Mouse (Mus musculus): ENCODE data around the gene Gm9857. TPM values are rescaled to one million over a fixed set of nuclear protein-coding genes. Genes with fewer than 3 reads are reported as not detected.
A peak's percentile ranks its signal among the peaks of the same experiment; 100 is the strongest.

Gene Gm9857
- polyA plus RNA-seq, 1 experiment from 2014 or later: not detected

- no peak for ATAC-seq (ENCODE audit: low FRiP score, low read depth)
- Histone ChIP-seq H3K9me3 (no peaks in the 10 kb centered on the region), H3K27me3 (no peaks in the 10 kb centered on the region), H3K4me2 (replicated peaks) (no peak overlapping the region), H3K9ac (replicated peaks) (no peak overlapping the region), H3K36me3 (no peaks in the 10 kb centered on the region), H3K27ac (replicated peaks) (no peak overlapping the region), H3K4me1 (peaks cover 21% of the 10 kb centered on the region), H3K4me3 (no peak overlapping the region)
- WGBS: 86% methylated on average over 3 of the region's 3 CpGs
These were observed 23.0 kb upstream of the Gm9857 start for GRCm38 (mm10) chr3:108963278-108963677.

- WGBS: 17% methylated on average over 6 of the region's 6 CpGs
- peak overlapping the region; percentile 47 for H3K4me2 ChIP-seq (replicated peaks)
- H3K27ac ChIP-seq (replicated peaks): peak overlapping the region; percentile 78
- H3K4me1 ChIP-seq: peaks cover 21% of the 10 kb centered on the region
- no peaks in the 10 kb centered on the region for H3K27me3 ChIP-seq
- peak overlapping the region; percentile 12; the same call in 1 of the 2 replicates for H3K9ac ChIP-seq (replicated peaks)
- no peaks in the 10 kb centered on the region for H3K9me3 ChIP-seq
- ATAC-seq (ENCODE audit: low FRiP score, low read depth): peak; percentile 53
- peak overlapping the region; percentile 24 for H3K4me3 ChIP-seq
- no peaks in the 10 kb centered on the region for H3K36me3 ChIP-seq
These were observed 21.4 kb upstream of the Gm9857 start for GRCm38 (mm10) chr3:108961655-108962054.

- H3K9me3 ChIP-seq: no peaks in the 10 kb centered on the region
- H3K4me2 ChIP-seq (replicated peaks): peak overlapping the region; percentile 47
- peak overlapping the region; percentile 78 for H3K27ac ChIP-seq (replicated peaks)
- H3K9ac ChIP-seq (replicated peaks): peak overlapping the region; percentile 12; the same call in 1 of the 2 replicates
- ATAC-seq (ENCODE audit: low FRiP score, low read depth): peak; percentile 90
- 12% methylated on average over 7 of the region's 7 CpGs for WGBS
- no peaks in the 10 kb centered on the region for H3K27me3 ChIP-seq
- peak overlapping the region; percentile 24 for H3K4me3 ChIP-seq
- peaks cover 21% of the 10 kb centered on the region for H3K4me1 ChIP-seq
- no peaks in the 10 kb centered on the region for H3K36me3 ChIP-seq
These were observed 21.0 kb upstream of the Gm9857 start for GRCm38 (mm10) chr3:108961226-108961625.

- no peaks in the 10 kb centered on the region for H3K27me3 ChIP-seq
- WGBS: 78% methylated on average over 13 of the region's 13 CpGs
- no peak overlapping the region for H3K27ac ChIP-seq (replicated peaks)
- no peaks in the 10 kb centered on the region for H3K9me3 ChIP-seq
- H3K4me3 ChIP-seq: no peak overlapping the region
- H3K4me1 ChIP-seq: peaks cover 21% of the 10 kb centered on the region
- ATAC-seq (ENCODE audit: low FRiP score, low read depth): no peak
- H3K36me3 ChIP-seq: no peaks in the 10 kb centered on the region
- no peak overlapping the region for H3K9ac ChIP-seq (replicated peaks)
- no peak overlapping the region for H3K4me2 ChIP-seq (replicated peaks)
These were observed 19.5 kb upstream of the Gm9857 start for GRCm38 (mm10) chr3:108959680-108960295.

GRCm38 (mm10) chr3:108957976-108958375, 17.7 kb upstream of the Gm9857 start:
- Histone ChIP-seq H3K27me3 (no peaks in the 10 kb centered on the region), H3K9me3 (no peaks in the 10 kb centered on the region), H3K4me2 (replicated peaks) (no peak overlapping the region), H3K27ac (replicated peaks) (no peak overlapping the region), H3K36me3 (no peaks in the 10 kb centered on the region), H3K4me1 (peaks cover 21% of the 10 kb centered on the region), H3K4me3 (no peak overlapping the region), H3K9ac (replicated peaks) (no peak overlapping the region)
- no peak for ATAC-seq (ENCODE audit: low FRiP score, low read depth)

- no peak overlapping the region for H3K27ac ChIP-seq (replicated peaks)
- 0 out of 2 replicates have a peak, but pooled peaks cover 3% of the 10 kb centered on the region for H3K27me3 ChIP-seq
- no peaks in the 10 kb centered on the region for H3K9me3 ChIP-seq
- no peaks in the 10 kb centered on the region for H3K4me1 ChIP-seq
- 79% methylated on average over 10 of the region's 10 CpGs for WGBS
- H3K4me3 ChIP-seq: no peak overlapping the region
- no peak for ATAC-seq (ENCODE audit: low FRiP score, low read depth)
- no peak overlapping the region for H3K9ac ChIP-seq (replicated peaks)
- no peak overlapping the region for H3K4me2 ChIP-seq (replicated peaks)
- H3K36me3 ChIP-seq: no peaks in the 10 kb centered on the region
These were observed 751 bp upstream of the Gm9857 start for GRCm38 (mm10) chr3:108940996-108941395.

- no peaks in the 10 kb centered on the region for H3K4me1 ChIP-seq
- H3K9ac ChIP-seq (replicated peaks): no peak within 1 kb of the TSS
- H3K27ac ChIP-seq (replicated peaks): no peak within 1 kb of the TSS
- peak within 1 kb of the TSS; percentile 51 for H3K4me2 ChIP-seq (replicated peaks)
- 0 out of 2 replicates have a peak, but pooled peaks cover 3% of the 10 kb centered on the region for H3K27me3 ChIP-seq
- 93% methylated on average over 5 of the region's 5 CpGs for WGBS
- H3K9me3 ChIP-seq: no peaks in the 10 kb centered on the region
- H3K36me3 ChIP-seq: no peaks in the 10 kb centered on the region
- no peak for ATAC-seq (ENCODE audit: low FRiP score, low read depth)
- H3K4me3 ChIP-seq: peak within 1 kb of the TSS; percentile 35
These were observed 672 bp downstream of the Gm9857 start, which contains the start of gene Henmt1 for GRCm38 (mm10) chr3:108939573-108939972. Gene Henmt1, plus strand, starts transcription at chr3:108939873.

GRCm38 (mm10) chr3:108938691-108939090, 1.6 kb downstream of the Gm9857 start:
- H3K9me3 ChIP-seq: no peaks in the 10 kb centered on the region
- H3K4me3 ChIP-seq: no peak overlapping the region
- ATAC-seq (ENCODE audit: low FRiP score, low read depth): no peak
- no peaks in the 10 kb centered on the region for H3K36me3 ChIP-seq
- no peak overlapping the region for H3K9ac ChIP-seq (replicated peaks)
- H3K4me1 ChIP-seq: no peaks in the 10 kb centered on the region
- H3K27ac ChIP-seq (replicated peaks): no peak overlapping the region
- H3K27me3 ChIP-seq: 0 out of 2 replicates have a peak, but pooled peaks cover 3% of the 10 kb centered on the region
- 87% methylated on average over 5 of the region's 5 CpGs for WGBS
- H3K4me2 ChIP-seq (replicated peaks): no peak overlapping the region

GRCm38 (mm10) chr3:108933557-108933956, 6.7 kb downstream of the Gm9857 start:
- H3K36me3 ChIP-seq: no peaks in the 10 kb centered on the region
- 94% methylated on average over 6 of the region's 6 CpGs for WGBS
- H3K4me1 ChIP-seq: no peaks in the 10 kb centered on the region
- H3K4me2 ChIP-seq (replicated peaks): no peak overlapping the region
- no peak overlapping the region for H3K27ac ChIP-seq (replicated peaks)
- H3K4me3 ChIP-seq: no peak overlapping the region
- no peaks in the 10 kb centered on the region for H3K27me3 ChIP-seq
- H3K9me3 ChIP-seq: no peaks in the 10 kb centered on the region
- no peak overlapping the region for H3K9ac ChIP-seq (replicated peaks)
- ATAC-seq (ENCODE audit: low FRiP score, low read depth): no peak

GRCm38 (mm10) chr3:108926308-108926707, 13.9 kb downstream of the Gm9857 start:
- no peak overlapping the region for H3K27ac ChIP-seq (replicated peaks)
- no peak overlapping the region for H3K4me3 ChIP-seq
- H3K27me3 ChIP-seq: no peaks in the 10 kb centered on the region
- H3K36me3 ChIP-seq: no peaks in the 10 kb centered on the region
- 63% methylated on average over 1 of the region's 1 CpGs for WGBS
- no peak overlapping the region for H3K9ac ChIP-seq (replicated peaks)
- no peaks in the 10 kb centered on the region for H3K9me3 ChIP-seq
- H3K4me1 ChIP-seq: no peaks in the 10 kb centered on the region
- ATAC-seq (ENCODE audit: low FRiP score, low read depth): no peak
- H3K4me2 ChIP-seq (replicated peaks): no peak overlapping the region

GRCm38 (mm10) chr3:108925677-108926076, 14.6 kb downstream of the Gm9857 start:
- Histone ChIP-seq H3K36me3 (no peaks in the 10 kb centered on the region), H3K4me1 (no peaks in the 10 kb centered on the region), H3K4me3 (no peak overlapping the region), H3K4me2 (replicated peaks) (no peak overlapping the region), H3K9me3 (no peaks in the 10 kb centered on the region), H3K9ac (replicated peaks) (no peak overlapping the region), H3K27me3 (no peaks in the 10 kb centered on the region), H3K27ac (replicated peaks) (no peak overlapping the region)
- ATAC-seq (ENCODE audit: low FRiP score, low read depth): no peak
- WGBS: 92% methylated on average over 4 of the region's 4 CpGs

GRCm38 (mm10) chr3:108921822-108922221, 18.4 kb downstream of the Gm9857 start:
- H3K4me1 ChIP-seq: no peaks in the 10 kb centered on the region
- 86% methylated on average over 1 of the region's 1 CpGs for WGBS
- H3K36me3 ChIP-seq: no peaks in the 10 kb centered on the region
- no peak for ATAC-seq (ENCODE audit: low FRiP score, low read depth)
- no peak overlapping the region for H3K9ac ChIP-seq (replicated peaks)
- H3K4me3 ChIP-seq: no peak overlapping the region
- no peaks in the 10 kb centered on the region for H3K27me3 ChIP-seq
- H3K27ac ChIP-seq (replicated peaks): no peak overlapping the region
- H3K9me3 ChIP-seq: no peaks in the 10 kb centered on the region
- no peak overlapping the region for H3K4me2 ChIP-seq (replicated peaks)
